Mouse (Mus musculus) layer of hippocampus, postnatal 14 days (tissue): ENCODE measurements around the gene Kif1c. TPM values are rescaled to one million over a fixed set of nuclear protein-coding genes. Genes with fewer than 3 reads are reported as not detected.
A peak's percentile ranks its signal among the peaks of the same experiment; 100 is the strongest.

Source experiments
- DNase-seq, 2 experiments: peaks; one replicate each; pipeline ENCODE4 v3.0.0; 2021 to 2022; ENCODE audit warnings: low spot score in 2 of 2, mixed read lengths in 1 of 2
- total RNA-seq, 2 experiments: library from RNA; stranded (reverse); gene quantifications; 2 replicates each; pipeline ENCODE4 v1.2.3; 2021

Kif1c gene
- total RNA-seq, 2 experiments from 2014 or later = 66.2 to 68.4 TPM

GRCm38 (mm10) chr11:70666687-70667086 is 33.7 kb upstream of the Kif1c start:
- no peak for DNase-seq

GRCm38 (mm10) chr11:70667271-70668150 is 32.8 kb upstream of the Kif1c start:
- no peak for DNase-seq

GRCm38 (mm10) chr11:70668335-70668770 is 32.0 kb upstream of the Kif1c start:
- peak in 1 of 2 experiments; percentile 81 for DNase-seq

GRCm38 (mm10) chr11:70668771-70669505 is 31.4 kb upstream of the Kif1c start, which contains the start of gene Spag7:
Spag7 (minus strand) TSS chr11:70669416.
- peak; percentile 97 to 99 for DNase-seq

- peak; percentile 71 to 74 for DNase-seq
Observed at GRCm38 (mm10) chr11:70669582-70670345, 30.6 kb upstream of the Kif1c start.

GRCm38 (mm10) chr11:70670483-70670882 is 29.9 kb upstream of the Kif1c start:
- DNase-seq = no peak

GRCm38 (mm10) chr11:70671333-70672047 is 28.9 kb upstream of the Kif1c start:
- no peak for DNase-seq

- DNase-seq = no peak
Observed at GRCm38 (mm10) chr11:70674014-70674413, 26.3 kb upstream of the Kif1c start.

- DNase-seq = no peak
Observed at GRCm38 (mm10) chr11:70674501-70674900, 25.8 kb upstream of the Kif1c start.

GRCm38 (mm10) chr11:70678092-70678491 is 22.3 kb upstream of the Kif1c start:
- no peak for DNase-seq

GRCm38 (mm10) chr11:70678576-70678975 is 21.8 kb upstream of the Kif1c start:
- DNase-seq = no peak

GRCm38 (mm10) chr11:70679361-70679760 is 21.0 kb upstream of the Kif1c start:
- no peak for DNase-seq

- no peak for DNase-seq
Observed at GRCm38 (mm10) chr11:70679894-70680293, 20.5 kb upstream of the Kif1c start.

GRCm38 (mm10) chr11:70681170-70681569 is 19.2 kb upstream of the Kif1c start:
- no peak for DNase-seq

GRCm38 (mm10) chr11:70681897-70682581 is 18.3 kb upstream of the Kif1c start:
- DNase-seq = peak in 1 of 2 experiments; percentile 71

- DNase-seq = no peak
Observed at GRCm38 (mm10) chr11:70683640-70684039, 16.7 kb upstream of the Kif1c start.

- peak; percentile 59 to 64 for DNase-seq
Observed at GRCm38 (mm10) chr11:70686901-70687566, 13.3 kb upstream of the Kif1c start.

- DNase-seq = peak; percentile 85 to 88
Observed at GRCm38 (mm10) chr11:70687601-70688199, 12.6 kb upstream of the Kif1c start, which contains the start of gene Camta2. Camta2 (minus strand) TSS chr11:70688105.

- no peak for DNase-seq
Observed at GRCm38 (mm10) chr11:70688372-70688771, 12.0 kb upstream of the Kif1c start.
